Comparison of ENCODE assay signal across 9 mouse cellular contexts in genomic region chr13:113034950-113035421, GRCm38 (mm10). TPM values are rescaled to one million over a fixed set of nuclear protein-coding genes. Genes with fewer than 3 reads are reported as not detected.
DNase-seq lines count a peak whose midpoint lies in the region.
"Had no signal": no experiment of that assay in that cellular context is flagged by ENCODE, and none has a peak within 500 bp of the region (broad histone marks: within the 10 kb centered on the region; RNA-seq: fewer than 3 reads in every experiment).

Cdc20b (plus strand) TSS chr13:113035111.

- intact Hi-C loops in heart, postnatal 10 days (cut with DNase I), result loop anchor here (2.0 kb wide), 1 partner anchor 48 kb away; the partner anchor contains the start of gene Ccno

- no peaks in the 10 kb centered on the region for H3K36me3 ChIP-seq in erythroblast, embryonic 14.5 days (ENCODE audit: control insufficient read depth)

- peak within 1 kb of the TSS; percentile 67 for H3K4me3 ChIP-seq in erythroblast, embryonic 14.5 days (replicated peaks)

- H3K27me3 ChIP-seq in erythroblast, embryonic 14.5 days (ENCODE audit: control insufficient read depth), result peaks cover 85% of the 10 kb centered on the region

- no peaks in the 10 kb centered on the region; the same call in 1 of the 2 replicates for H3K9me3 ChIP-seq in erythroblast, embryonic 14.5 days (ENCODE audit: control insufficient read depth, low read length)

- peaks cover 18% of the 10 kb centered on the region for H3K4me1 ChIP-seq in erythroblast, embryonic 14.5 days (ENCODE audit: control insufficient read depth)

- peak; percentile 45 for DNase-seq in ES-CJ7 (ENCODE audit: low read depth, low spot score)
- peak; percentile 56 for DNase-seq in brain, adult 2 months (ENCODE audit: low read depth, low spot score)
- DNase-seq in heart, postnatal 10 days, result peak; percentile 48 to 57
- DNase-seq in layer of hippocampus, postnatal 10 days (ENCODE audit: low spot score in 2 of 2), result peak; percentile 25 to 50
- DNase-seq in lung, postnatal 4 days, result peak; percentile 63 to 67
- peak; percentile 61 for DNase-seq in retina, embryonic 14.5 days (ENCODE audit: low spot score)
- DNase-seq in thymus, postnatal 4 days, result peak; percentile 89

RNA-seq across cellular contexts. Expression of gene Cdc20b, which starts in this region (rescaled TPM):
- polyA plus RNA-seq in erythroblast, embryonic 14.5 days (2012), result not detected in 2 replicates
- under 1 TPM in 1 of 2 experiments, not detected in 1; 0.17 TPM for total RNA-seq in heart, postnatal 10 days (2021)
- under 1 TPM in 1 of 2 experiments, not detected in 1; 0.30 TPM for total RNA-seq in layer of hippocampus, postnatal 10 days (2021)
- total RNA-seq: gastrocnemius, postnatal 4 days had no signal

Comparison
In these comparisons a context has a peak if more than half of its experiments do, and no peak if none do; other contexts are left out.
1. Peak in every context shown above with its lines: DNase-seq and H3K4me3 ChIP-seq.
2. Peak in DNase-seq in heart, postnatal 10 days; RNA of the gene not detected or under 1 TPM.
3. Peak in DNase-seq in layer of hippocampus, postnatal 10 days; RNA of the gene not detected or under 1 TPM.
4. DNase-seq: peak in every context shown above with its lines; median percentile 89 in thymus, postnatal 4 days; 65 in lung, postnatal 4 days; 61 in retina, embryonic 14.5 days; 56 in brain, adult 2 months; 52 in heart, postnatal 10 days; 45 in ES-CJ7; 38 in layer of hippocampus, postnatal 10 days.